Mouse (Mus musculus) heart, adult 2 months (tissue): ENCODE measurements at regions not wholly inside any gene's neighbourhood (a gene's known extent, or its start where the extent isn't known, plus 50 kb on each side); places are given as distances from the start of the nearest gene placed in this dataset.

Experiments
- CTCF ChIP-seq: fragments of 200-600 bp; IDR thresholded peaks from 2 replicates; pipeline ENCODE4 v1.8.1; 2022; ENCODE audit warnings: antibody characterized with exemption, mild to moderate bottlenecking, moderate library complexity
- EP300 ChIP-seq: fragments of 200-500 bp; IDR thresholded peaks from 2 replicates; pipeline ENCODE4 v1.6.1; 2011; ENCODE audit warnings: low read depth, low read length, control low read depth; ENCODE audit not compliant: insufficient read depth
- POLR2A ChIP-seq: fragments of 200-500 bp; IDR thresholded peaks from 2 replicates; pipeline ENCODE4 v1.6.1; 2011; ENCODE audit warnings: mild to moderate bottlenecking, low read depth, low read length, control low read depth; ENCODE audit not compliant: insufficient read depth

GRCm38 (mm10) chr17:76110856-76111255 is 559.1 kb upstream of the Fam98a start:
- TF ChIP-seq POLR2A (no peak), CTCF (no peak), EP300 (no peak)
